Mouse (Mus musculus) midbrain, embryonic 15.5 days (tissue): ENCODE measurements at regions not wholly inside any gene's neighbourhood (a gene's known extent, or its start where the extent isn't known, plus 50 kb on each side); places are given as distances from the start of the nearest gene placed in this dataset.

Source experiments
- ATAC-seq: fragments of 200-750 bp; cut with Nextera tagmentation; replicated peaks from 2 replicates; pipeline ENCODE4 v1.8.0; 2017; ENCODE audit warnings: moderate TSS enrichment
- H3K27ac ChIP-seq: fragments of 300-500 bp; sonication (generic); 2 replicates; pipeline ENCODE4 v1.5.1; 2015; ENCODE audit warnings: mild to moderate bottlenecking, inconsistent platforms
- H3K27me3 ChIP-seq: fragments of 300-500 bp; sonication (generic); replicated peaks from 2 replicates; pipeline ENCODE4 v1.6.1; 2015; ENCODE audit warnings: inconsistent platforms
- H3K36me3 ChIP-seq: fragments of 300-500 bp; sonication (generic); replicated peaks from 2 replicates; pipeline ENCODE4 v1.6.1; 2015; ENCODE audit warnings: inconsistent platforms
- H3K4me1 ChIP-seq: fragments of 300-500 bp; sonication (generic); 2 replicates; pipeline ENCODE4 v1.6.1; 2015; ENCODE audit warnings: inconsistent platforms
- H3K4me2 ChIP-seq: fragments of 300-500 bp; sonication (generic); 2 replicates; pipeline ENCODE4 v1.6.1; 2015; ENCODE audit warnings: inconsistent platforms, mild to moderate bottlenecking, moderate library complexity
- H3K4me3 ChIP-seq: fragments of 300-500 bp; sonication (generic); 2 replicates; pipeline ENCODE4 v1.5.1; 2015; ENCODE audit warnings: mild to moderate bottlenecking, inconsistent platforms
- H3K9ac ChIP-seq: fragments of 300-500 bp; sonication (generic); 2 replicates; pipeline ENCODE4 v1.6.1; 2015; ENCODE audit warnings: mild to moderate bottlenecking, inconsistent platforms
- H3K9me3 ChIP-seq: fragments of 300-500 bp; sonication (generic); 2 replicates; pipeline ENCODE4 v1.6.1; 2016; ENCODE audit warnings: inconsistent platforms
- WGBS: fragments of 180-500 bp; shearing (Covaris S2); methylation state at CpG from one replicate; pipeline ENCODE4 v1.1.7; 2015; ENCODE audit warnings: mixed read lengths; 5-methylcytosine and 5-hydroxymethylcytosine counted together

DNA sequence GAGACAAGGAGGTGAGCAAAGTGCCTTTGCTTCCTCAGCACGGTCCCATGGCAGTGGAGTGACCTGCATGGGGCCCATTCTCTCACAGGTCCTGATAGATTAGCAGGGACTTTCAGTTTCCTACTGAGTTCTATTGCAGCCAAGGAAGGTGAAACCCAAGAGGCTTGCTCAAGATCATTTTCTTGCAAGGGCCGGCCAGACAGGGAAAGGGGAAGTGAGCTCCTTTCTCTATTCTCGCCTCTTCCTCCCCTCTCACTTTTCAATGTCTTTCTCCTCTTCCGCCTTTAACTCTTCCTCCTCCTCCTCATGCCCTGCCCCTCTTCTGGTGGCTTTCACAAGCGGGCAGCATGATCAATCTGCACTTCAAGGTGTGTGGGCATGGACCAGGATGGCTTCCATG lies 175.9 kb upstream of the Eef2kmt start:
- Histone ChIP-seq H3K9ac (no peak overlapping the region), H3K36me3 (no peaks in the 10 kb centered on the region), H3K27me3 (no peaks in the 10 kb centered on the region), H3K4me1 (no peaks in the 10 kb centered on the region), H3K4me3 (no peak overlapping the region), H3K27ac (no peak overlapping the region), H3K4me2 (no peak overlapping the region), H3K9me3 (no peaks in the 10 kb centered on the region)
- ATAC-seq, result no peak
- 85% methylated on average over 5 of the region's 5 CpGs for WGBS

GRCm38 (mm10) chr16:5431111-5431510 lies 175.3 kb upstream of the Eef2kmt start:
- no peak overlapping the region for H3K9ac ChIP-seq
- H3K27me3 ChIP-seq, result no peaks in the 10 kb centered on the region
- WGBS, result 86% methylated on average over 3 of the region's 3 CpGs
- H3K4me1 ChIP-seq, result no peaks in the 10 kb centered on the region
- no peak for ATAC-seq
- no peak overlapping the region for H3K4me3 ChIP-seq
- H3K9me3 ChIP-seq, result no peaks in the 10 kb centered on the region
- no peaks in the 10 kb centered on the region for H3K36me3 ChIP-seq
- no peak overlapping the region for H3K4me2 ChIP-seq
- H3K27ac ChIP-seq, result no peak overlapping the region

DNA sequence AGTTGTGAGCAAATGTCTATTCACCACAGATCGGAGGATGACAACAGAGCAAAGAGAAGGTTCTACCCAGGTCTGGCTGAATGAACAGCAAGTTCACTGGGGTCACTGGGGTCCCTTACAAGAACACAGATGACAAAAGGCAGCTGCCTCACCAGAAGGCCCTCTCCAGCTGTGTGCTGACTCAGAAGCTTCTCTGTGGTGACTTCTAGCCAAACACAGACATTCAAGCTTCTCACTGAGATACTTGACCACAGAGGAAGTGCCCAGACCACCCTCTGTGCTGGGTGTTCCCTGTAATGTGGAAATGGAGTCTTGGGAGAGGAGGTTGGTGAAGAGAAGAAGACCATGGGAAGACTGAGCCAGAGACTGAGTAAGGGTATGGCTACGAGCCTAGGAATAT lies 173.7 kb upstream of the Eef2kmt start:
- H3K4me1 ChIP-seq, result no peaks in the 10 kb centered on the region
- H3K9ac ChIP-seq, result no peak overlapping the region
- no peaks in the 10 kb centered on the region for H3K36me3 ChIP-seq
- WGBS, result 78% methylated on average over 2 of the region's 2 CpGs
- H3K4me3 ChIP-seq, result no peak overlapping the region
- H3K27ac ChIP-seq, result no peak overlapping the region
- H3K27me3 ChIP-seq, result no peaks in the 10 kb centered on the region
- H3K4me2 ChIP-seq, result no peak overlapping the region
- H3K9me3 ChIP-seq, result no peaks in the 10 kb centered on the region
- no peak for ATAC-seq

- no peak overlapping the region for H3K9ac ChIP-seq
- no peak for ATAC-seq
- no peaks in the 10 kb centered on the region for H3K27me3 ChIP-seq
- no peaks in the 10 kb centered on the region for H3K9me3 ChIP-seq
- H3K4me2 ChIP-seq, result no peak overlapping the region
- no peak overlapping the region for H3K4me3 ChIP-seq
- H3K4me1 ChIP-seq, result no peaks in the 10 kb centered on the region
- H3K36me3 ChIP-seq, result no peaks in the 10 kb centered on the region
- no peak overlapping the region for H3K27ac ChIP-seq
- WGBS, result 85% methylated on average over 2 of the region's 2 CpGs
Observed at GRCm38 (mm10) chr16:5425908-5426307, 170.1 kb upstream of the Eef2kmt start.

- no peak for ATAC-seq
Observed at GRCm38 (mm10) chr16:5422041-5422440, 166.3 kb upstream of the Eef2kmt start.

GRCm38 (mm10) chr16:5421591-5421990 lies 165.8 kb upstream of the Eef2kmt start:
- 81% methylated on average over 5 of the region's 5 CpGs for WGBS
- H3K36me3 ChIP-seq, result no peaks in the 10 kb centered on the region
- no peak overlapping the region for H3K4me2 ChIP-seq
- no peak overlapping the region for H3K9ac ChIP-seq
- no peak overlapping the region for H3K27ac ChIP-seq
- no peaks in the 10 kb centered on the region for H3K27me3 ChIP-seq
- H3K4me1 ChIP-seq, result no peaks in the 10 kb centered on the region
- H3K4me3 ChIP-seq, result no peak overlapping the region
- ATAC-seq, result no peak
- H3K9me3 ChIP-seq, result no peaks in the 10 kb centered on the region

More at GRCm38 (mm10) chr16:5422041-5422440, 166.3 kb upstream of the Eef2kmt start:
- no peaks in the 10 kb centered on the region for H3K36me3 ChIP-seq
- 67% methylated on average over 6 of the region's 6 CpGs for WGBS
- no peaks in the 10 kb centered on the region for H3K9me3 ChIP-seq
- no peaks in the 10 kb centered on the region for H3K27me3 ChIP-seq
- no peak overlapping the region for H3K27ac ChIP-seq
- H3K4me2 ChIP-seq, result no peak overlapping the region
- no peak overlapping the region for H3K9ac ChIP-seq
- no peaks in the 10 kb centered on the region for H3K4me1 ChIP-seq
- no peak overlapping the region for H3K4me3 ChIP-seq

DNA sequence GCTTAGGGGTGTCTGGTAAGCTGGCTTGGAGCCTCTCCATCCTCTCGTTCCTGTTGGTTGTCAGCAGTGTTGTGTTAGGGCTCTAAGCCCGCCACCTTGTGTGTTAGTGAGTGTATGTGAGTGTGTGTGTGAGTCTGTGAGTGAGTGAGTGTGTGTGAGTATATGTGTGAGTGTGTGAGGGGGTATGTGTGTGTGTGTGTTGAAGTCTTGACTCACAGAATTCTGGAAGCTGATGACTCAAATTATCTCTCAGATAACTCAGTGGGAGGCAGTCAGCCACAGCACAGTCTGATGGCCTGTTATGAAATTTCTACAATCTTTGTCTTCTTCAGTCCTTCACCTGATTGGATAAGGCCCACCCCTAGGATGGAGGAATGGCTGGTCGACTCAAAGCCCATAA lies 163.7 kb upstream of the Eef2kmt start:
- H3K4me3 ChIP-seq, result no peak overlapping the region
- WGBS, result 79% methylated on average over 3 of the region's 3 CpGs
- no peak overlapping the region for H3K4me2 ChIP-seq
- no peak overlapping the region for H3K9ac ChIP-seq
- no peaks in the 10 kb centered on the region for H3K36me3 ChIP-seq
- H3K9me3 ChIP-seq, result no peaks in the 10 kb centered on the region
- no peak for ATAC-seq
- H3K27ac ChIP-seq, result no peak overlapping the region
- no peaks in the 10 kb centered on the region for H3K4me1 ChIP-seq
- no peaks in the 10 kb centered on the region for H3K27me3 ChIP-seq

- Histone ChIP-seq H3K9me3 (no peaks in the 10 kb centered on the region), H3K4me2 (no peak overlapping the region), H3K36me3 (no peaks in the 10 kb centered on the region), H3K4me3 (no peak overlapping the region), H3K27me3 (no peaks in the 10 kb centered on the region), H3K27ac (no peak overlapping the region), H3K4me1 (no peaks in the 10 kb centered on the region), H3K9ac (no peak overlapping the region)
- ATAC-seq, result no peak
- WGBS, result 57% methylated on average over 4 of the region's 4 CpGs
Observed at GRCm38 (mm10) chr16:5418462-5419197, 162.8 kb upstream of the Eef2kmt start.

DNA sequence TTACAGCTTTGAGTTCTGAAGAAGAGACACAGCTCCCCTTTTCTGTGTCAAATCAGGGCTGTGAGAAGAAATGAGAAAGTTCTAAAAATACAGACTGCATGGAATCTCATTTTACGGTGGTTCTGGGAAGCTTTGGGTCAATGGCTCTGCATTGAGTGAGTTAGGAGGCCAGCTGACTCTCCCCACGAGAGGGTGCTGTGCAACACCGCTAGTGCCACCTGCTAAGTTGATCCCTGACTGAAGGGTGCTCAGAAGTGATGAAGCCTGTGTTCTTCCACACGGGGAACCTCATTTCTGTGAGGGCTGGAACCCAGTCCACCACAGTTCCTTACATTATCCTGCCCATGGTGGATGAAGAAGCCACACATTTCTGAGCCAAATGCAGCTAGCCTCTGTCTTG lies 159.5 kb upstream of the Eef2kmt start:
- Histone ChIP-seq H3K4me3 (no peak overlapping the region), H3K9ac (no peak overlapping the region), H3K36me3 (no peaks in the 10 kb centered on the region), H3K27me3 (no peaks in the 10 kb centered on the region), H3K4me2 (no peak overlapping the region), H3K4me1 (no peaks in the 10 kb centered on the region), H3K9me3 (no peaks in the 10 kb centered on the region), H3K27ac (no peak overlapping the region)
- ATAC-seq, result no peak
- 83% methylated on average over 4 of the region's 4 CpGs for WGBS

GRCm38 (mm10) chr16:5411819-5412385 lies 156.1 kb upstream of the Eef2kmt start:
- Histone ChIP-seq H3K27ac (no peak overlapping the region), H3K9ac (no peak overlapping the region), H3K27me3 (no peaks in the 10 kb centered on the region), H3K4me1 (no peaks in the 10 kb centered on the region), H3K4me2 (no peak overlapping the region), H3K9me3 (no peaks in the 10 kb centered on the region), H3K4me3 (no peak overlapping the region), H3K36me3 (no peaks in the 10 kb centered on the region)
- WGBS, result 34% methylated on average over 5 of the region's 5 CpGs
- ATAC-seq, result 0 out of 2 replicates have a peak, but pooled peaks have one; percentile 45

GRCm38 (mm10) chr16:5406711-5407110 lies 150.9 kb upstream of the Eef2kmt start:
- Histone ChIP-seq H3K9me3 (no peaks in the 10 kb centered on the region), H3K27ac (no peak overlapping the region), H3K4me3 (no peak overlapping the region), H3K36me3 (no peaks in the 10 kb centered on the region), H3K9ac (no peak overlapping the region), H3K4me1 (no peaks in the 10 kb centered on the region), H3K4me2 (no peak overlapping the region), H3K27me3 (no peaks in the 10 kb centered on the region)
- ATAC-seq, result no peak
- WGBS, result 7% methylated on average over 11 of the region's 11 CpGs

DNA sequence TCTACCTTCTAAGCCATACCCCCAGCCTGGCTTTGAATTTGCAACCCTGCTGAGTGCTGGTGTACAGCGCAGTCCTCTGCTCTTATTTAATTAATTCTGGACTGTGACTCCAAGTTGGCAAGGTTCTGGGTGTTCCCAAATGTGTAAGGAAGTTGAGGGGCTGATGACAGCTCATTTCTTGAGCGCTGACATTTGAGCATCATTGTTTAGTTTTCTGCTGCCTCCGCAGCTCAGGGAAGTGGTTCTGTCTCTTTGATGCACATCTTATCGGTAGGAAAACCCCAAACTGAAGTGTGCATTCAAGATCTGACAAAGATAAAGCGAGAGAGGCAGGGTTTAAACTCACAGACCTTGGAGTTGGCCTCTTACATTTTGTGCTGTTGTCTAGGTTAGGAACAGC lies 137.6 kb upstream of the Eef2kmt start:
- H3K4me2 ChIP-seq, result no peak overlapping the region
- H3K4me1 ChIP-seq, result no peaks in the 10 kb centered on the region
- H3K27me3 ChIP-seq, result no peaks in the 10 kb centered on the region
- WGBS, result 83% methylated on average over 5 of the region's 5 CpGs
- no peak overlapping the region for H3K4me3 ChIP-seq
- no peaks in the 10 kb centered on the region for H3K36me3 ChIP-seq
- no peak overlapping the region for H3K27ac ChIP-seq
- H3K9me3 ChIP-seq, result no peaks in the 10 kb centered on the region
- H3K9ac ChIP-seq, result no peak overlapping the region
- ATAC-seq, result no peak

DNA sequence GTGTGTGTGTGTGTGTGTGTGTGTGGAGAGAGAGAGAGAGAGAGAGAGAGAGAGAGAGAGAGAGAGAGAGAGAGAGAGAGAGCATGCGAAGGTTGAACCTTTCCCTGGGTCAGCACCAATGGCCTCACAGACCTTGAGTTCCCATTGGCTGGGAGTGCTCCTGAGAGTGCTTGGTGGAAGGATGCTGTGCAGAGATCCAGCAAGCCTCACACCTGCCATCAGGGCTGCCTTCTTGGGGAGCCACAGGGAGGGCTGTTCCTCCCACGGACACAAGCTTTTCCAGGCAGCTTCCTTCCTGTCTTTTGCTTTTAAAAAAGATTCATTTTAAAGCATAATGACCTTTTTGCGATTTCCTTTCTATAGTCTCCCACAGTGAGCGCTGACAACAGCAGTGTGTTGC lies 127.1 kb upstream of the Eef2kmt start:
- Histone ChIP-seq H3K9ac (no peak overlapping the region), H3K36me3 (no peaks in the 10 kb centered on the region), H3K27me3 (no peaks in the 10 kb centered on the region), H3K27ac (peak overlapping the region; percentile 55; the same call in 1 of the 2 replicates), H3K9me3 (no peaks in the 10 kb centered on the region), H3K4me1 (peaks cover 7% of the 10 kb centered on the region; the same call in 1 of the 2 replicates), H3K4me3 (no peak overlapping the region), H3K4me2 (no peak overlapping the region)
- 47% methylated on average over 3 of the region's 4 CpGs for WGBS
- ATAC-seq, result 0 out of 2 replicates have a peak, but pooled peaks have one; percentile 33
